Mouse (Mus musculus) liver, embryonic 14.5 days (tissue): ENCODE results near the gene Vps35l.

Experiments
- CTCF ChIP-seq: IDR thresholded peaks from 2 replicates; pipeline ENCODE4 v1.5.1; 2016; ENCODE audit warnings: antibody characterized with exemption, low read depth, control low read depth
- EP300 ChIP-seq: IDR thresholded peaks from 2 replicates; pipeline ENCODE4 v1.6.1; 2016; ENCODE audit warnings: antibody characterized with exemption, low read depth

GRCm38 (mm10) chr7:118811407-118812106 lies 71.5 kb downstream of the Vps35l start:
- TF ChIP-seq CTCF (no peak), EP300 (no peak)
